Mouse (Mus musculus): Measurements from ENCODE around the gene Pde4d.

Gene Pde4d

GRCm38 (mm10) chr13:109727346-109727745, 1277.6 kb downstream of the Pde4d start:
- no peak for DNase-seq

GRCm38 (mm10) chr13:109729612-109730011, 1279.9 kb downstream of the Pde4d start:
- no peak for DNase-seq

GRCm38 (mm10) chr13:109732655-109733376, 1283.1 kb downstream of the Pde4d start:
- no peak for DNase-seq

GRCm38 (mm10) chr13:109736290-109737078, 1286.7 kb downstream of the Pde4d start:
- DNase-seq = no peak

- DNase-seq = no peak
Measured at GRCm38 (mm10) chr13:109746492-109746891, 1296.7 kb downstream of the Pde4d start.

GRCm38 (mm10) chr13:109752236-109752863, 1302.6 kb downstream of the Pde4d start:
- DNase-seq = no peak

- no peak for DNase-seq
Measured at GRCm38 (mm10) chr13:109756854-109757253, 1307.1 kb downstream of the Pde4d start.

GRCm38 (mm10) chr13:109759201-109759600, 1309.5 kb downstream of the Pde4d start:
- no peak for DNase-seq

- no peak for DNase-seq
Measured at GRCm38 (mm10) chr13:109761081-109761480, 1311.3 kb downstream of the Pde4d start.

- no peak for DNase-seq
Measured at GRCm38 (mm10) chr13:109774791-109775190, 1325.0 kb downstream of the Pde4d start.

- no peak for DNase-seq
Measured at GRCm38 (mm10) chr13:109775197-109775596, 1325.4 kb downstream of the Pde4d start.

GRCm38 (mm10) chr13:109776116-109776515, 1326.4 kb downstream of the Pde4d start:
- peak; percentile 76 for DNase-seq

GRCm38 (mm10) chr13:109776995-109777394, 1327.2 kb downstream of the Pde4d start:
- DNase-seq = no peak

- no peak for DNase-seq
Measured at GRCm38 (mm10) chr13:109777441-109777840, 1327.7 kb downstream of the Pde4d start.

- no peak for DNase-seq
Measured at GRCm38 (mm10) chr13:109778297-109778835, 1328.6 kb downstream of the Pde4d start.

GRCm38 (mm10) chr13:109781466-109781865, 1331.7 kb downstream of the Pde4d start:
- no peak for DNase-seq

- no peak for DNase-seq
Measured at GRCm38 (mm10) chr13:109788604-109789003, 1338.9 kb downstream of the Pde4d start.

- no peak for DNase-seq
Measured at GRCm38 (mm10) chr13:109789151-109789550, 1339.4 kb downstream of the Pde4d start.

GRCm38 (mm10) chr13:109790045-109790715, 1340.4 kb downstream of the Pde4d start:
- no peak for DNase-seq

- DNase-seq = no peak
Measured at GRCm38 (mm10) chr13:109793918-109794317, 1344.2 kb downstream of the Pde4d start.

GRCm38 (mm10) chr13:109798651-109799050, 1348.9 kb downstream of the Pde4d start:
- DNase-seq = no peak

- no peak for DNase-seq
Measured at GRCm38 (mm10) chr13:109802201-109802600, 1352.5 kb downstream of the Pde4d start.
